Mouse (Mus musculus): Measurements from ENCODE around the gene Pacsin2. TPM values are rescaled to one million over a fixed set of nuclear protein-coding genes. Genes with fewer than 3 reads are reported as not detected.

Pacsin2 gene
- total and polyA plus RNA-seq, 3 experiments = 48.4 to 85.5 (median 53.7) TPM

GRCm38 (mm10) chr15:83344157-83344556 is 120.2 kb downstream of the Pacsin2 start:
- peaks cover 0 to 12% of the 10 kb centered on the region in 2 experiments; a peak in 3 of 4 replicates for H3K4me1 ChIP-seq (ENCODE audit: control insufficient read depth in 1 of 2, insufficient read depth in 2 of 2)
- H3K36me3 ChIP-seq (replicated peaks in 1 of 2; ENCODE audit: control insufficient read depth in 1 of 2, insufficient read depth in 1 of 2, low read length in 1 of 2) = peaks cover 6 to 41% of the 10 kb centered on the region in 2 experiments
- H3K27me3 ChIP-seq (replicated peaks) = no peaks in the 10 kb centered on the region
- in situ Hi-C loops (cut with MboI; ENCODE audit: low pct_ligation_motif_present, low pct_unique_long_range_greater_than_20kb, low sequenced_read_pairs) = no loop called here
- TF ChIP-seq ZC3H11A (IDR thresholded peaks at IDR 0.05; ENCODE audit: low read depth, low read length) (no peak), HCFC1 (IDR thresholded peaks at IDR 0.05; ENCODE audit: low read depth, low read length) (no peak), NELFE (IDR thresholded peaks at IDR 0.05; ENCODE audit: low read depth, low read length) (no peak), POLR2AphosphoS2 (IDR thresholded peaks at IDR 0.05; ENCODE audit: low read depth, low read length) (no peak), CHD2 (IDR thresholded peaks at IDR 0.05; ENCODE audit: low read length) (no peak), E2F4 (IDR thresholded peaks at IDR 0.05; ENCODE audit: insufficient replicate concordance, low read depth, low read length) (no peak)
- no peak overlapping the region for H3K27ac ChIP-seq (ENCODE audit: insufficient read depth, low read depth)
- H3K9ac ChIP-seq (ENCODE audit: insufficient read depth, low read depth) = no peak overlapping the region
- dilution Hi-C loops (cut with MboI; ENCODE audit: extremely low pct_ligation_motif_present, extremely low pct_unique_long_range_greater_than_20kb, low sequenced_read_pairs) = no loop called here
- no peak for DNase-seq (ENCODE audit: extremely low read depth)
- no peaks in the 10 kb centered on the region for H3K79me2 ChIP-seq (replicated peaks; ENCODE audit: control insufficient read depth, extremely low read depth, insufficient read depth, poor library complexity, severe bottlenecking)
- H3K4me3 ChIP-seq (replicated peaks in 1 of 3; ENCODE audit: low read depth in 2 of 3, low read length in 2 of 3, poor library complexity in 1 of 3) = no peak overlapping the region
- H3K4me2 ChIP-seq (ENCODE audit: insufficient read depth, low read depth, poor library complexity, severe bottlenecking) = no peak overlapping the region
- H3K9me3 ChIP-seq (replicated peaks; ENCODE audit: low read length) = no peaks in the 10 kb centered on the region

DNA sequence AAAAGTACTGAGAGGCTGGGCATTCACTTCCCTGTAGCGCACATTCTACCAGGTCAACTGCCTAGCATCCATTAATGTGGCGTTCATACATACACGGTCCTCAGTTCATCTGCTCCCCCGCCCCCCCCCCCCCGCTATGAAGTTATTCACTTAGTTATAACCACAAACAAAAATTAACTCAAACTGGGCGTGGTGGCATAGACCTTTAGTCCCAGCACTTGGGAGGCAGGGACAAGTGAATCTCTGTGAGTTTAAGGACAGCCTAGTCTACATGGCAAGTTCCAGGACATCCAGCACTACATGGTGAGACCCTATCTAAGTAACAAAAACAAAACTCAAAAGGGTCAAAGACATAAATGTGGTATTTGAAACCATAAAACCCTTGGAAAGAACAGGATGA is 125.5 kb downstream of the Pacsin2 start:
- Histone ChIP-seq H3K79me2 (replicated peaks; ENCODE audit: control insufficient read depth, extremely low read depth, insufficient read depth, poor library complexity, severe bottlenecking) (no peaks in the 10 kb centered on the region), H3K27ac (ENCODE audit: insufficient read depth, low read depth) (no peak overlapping the region), H3K9ac (ENCODE audit: insufficient read depth, low read depth) (no peak overlapping the region), H3K4me1 (ENCODE audit: control insufficient read depth in 1 of 2, insufficient read depth in 2 of 2) (peaks cover 0 to 27% of the 10 kb centered on the region in 2 experiments; a peak in 2 of 4 replicates), H3K27me3 (replicated peaks) (no peaks in the 10 kb centered on the region), H3K36me3 (replicated peaks in 1 of 2; ENCODE audit: control insufficient read depth in 1 of 2, insufficient read depth in 1 of 2, low read length in 1 of 2) (peaks cover 24 to 49% of the 10 kb centered on the region in 2 experiments), H3K4me2 (ENCODE audit: insufficient read depth, low read depth, poor library complexity, severe bottlenecking) (no peak overlapping the region), H3K9me3 (replicated peaks; ENCODE audit: low read length) (no peaks in the 10 kb centered on the region), H3K4me3 (replicated peaks in 1 of 3; ENCODE audit: low read depth in 2 of 3, low read length in 2 of 3, poor library complexity in 1 of 3) (no peak overlapping the region)
- in situ Hi-C loops (cut with MboI; ENCODE audit: low pct_ligation_motif_present, low pct_unique_long_range_greater_than_20kb, low sequenced_read_pairs) = no loop called here
- TF ChIP-seq USF1 (IDR thresholded peaks at IDR 0.05; ENCODE audit: low read depth, low read length) (no peak), CHD2 (IDR thresholded peaks at IDR 0.05; ENCODE audit: low read length) (no peak), MXI1 (IDR thresholded peaks at IDR 0.05; ENCODE audit: low read depth, low read length) (no peak), MAFK (IDR thresholded peaks at IDR 0.05; ENCODE audit: insufficient replicate concordance, low read length) (no peak), USF2 (conservative IDR thresholded peaks at IDR 0.05; ENCODE audit: low read depth, low read length) (no peak), KAT2A (IDR thresholded peaks at IDR 0.05; ENCODE audit: insufficient replicate concordance, low read length) (no peak), CTCF (conservative IDR thresholded peaks at IDR 0.05 in 1 of 2, IDR thresholded peaks at IDR 0.05 in 1 of 2; ENCODE audit: low read depth in 2 of 2, low read length in 2 of 2) (no peak), EP300 (IDR thresholded peaks at IDR 0.05; ENCODE audit: low read length) (no peak), PAX5 (IDR thresholded peaks at IDR 0.05; ENCODE audit: low read length) (no peak), NELFE (IDR thresholded peaks at IDR 0.05; ENCODE audit: low read depth, low read length) (no peak), GABPA (IDR thresholded peaks at IDR 0.05; ENCODE audit: insufficient replicate concordance, low read depth, low read length) (no peak), RAD21 (IDR thresholded peaks at IDR 0.05; ENCODE audit: low read depth, low read length) (no peak), HCFC1 (IDR thresholded peaks at IDR 0.05; ENCODE audit: low read depth, low read length) (no peak), SMC3 (IDR thresholded peaks at IDR 0.05; ENCODE audit: low read depth, low read length) (no peak), ZNF384 (IDR thresholded peaks at IDR 0.05; ENCODE audit: low read depth, low read length) (no peak), MYC (IDR thresholded peaks at IDR 0.05; ENCODE audit: low read depth, low read length) (no peak), MAZ (IDR thresholded peaks at IDR 0.05; ENCODE audit: low read depth, low read length) (no peak), ELF1 (IDR thresholded peaks at IDR 0.05; ENCODE audit: low read depth, low read length) (no peak), UBTF (IDR thresholded peaks at IDR 0.05; ENCODE audit: low read depth, low read length) (no peak), NRF1 (IDR thresholded peaks at IDR 0.05; ENCODE audit: low read depth, low read length) (no peak)
- DNase-seq (ENCODE audit: extremely low read depth) = no peak
- dilution Hi-C loops (cut with MboI; ENCODE audit: extremely low pct_ligation_motif_present, extremely low pct_unique_long_range_greater_than_20kb, low sequenced_read_pairs) = no loop called here

All from CH12.LX (cell line).